Mouse (Mus musculus) layer of hippocampus, postnatal 10 days (tissue): ENCODE measurements around the gene Slc2a12. TPM values are rescaled to one million over a fixed set of nuclear protein-coding genes. Genes with fewer than 3 reads are reported as not detected.
A peak's percentile ranks its signal among the peaks of the same experiment; 100 is the strongest.

Experiments
- DNase-seq, 2 experiments: peaks; one replicate each; pipeline ENCODE4 v3.0.0; 2021; ENCODE audit warnings: low spot score in 2 of 2
- long read RNA-seq: library from polyadenylated mRNA; stranded (forward); transcript quantifications from one replicate; pipeline ENCODE4 v2.0.0, GENCODE M21; 2023
- total RNA-seq, 2 experiments: library from RNA; stranded (reverse); gene quantifications; 2 replicates each; pipeline ENCODE4 v1.2.3; 2021

The Slc2a12 gene
- total RNA-seq, result 1 to 10 TPM; 3.5 to 4.7 TPM
- long read RNA-seq, full-length matches to known transcripts, result 1 of 3 reads
- long read RNA-seq, partial matches to known transcripts, result 0 of 3 reads
- long read RNA-seq, other reads (novel, unspliced or antisense), result 2 of 3 reads

DNA sequence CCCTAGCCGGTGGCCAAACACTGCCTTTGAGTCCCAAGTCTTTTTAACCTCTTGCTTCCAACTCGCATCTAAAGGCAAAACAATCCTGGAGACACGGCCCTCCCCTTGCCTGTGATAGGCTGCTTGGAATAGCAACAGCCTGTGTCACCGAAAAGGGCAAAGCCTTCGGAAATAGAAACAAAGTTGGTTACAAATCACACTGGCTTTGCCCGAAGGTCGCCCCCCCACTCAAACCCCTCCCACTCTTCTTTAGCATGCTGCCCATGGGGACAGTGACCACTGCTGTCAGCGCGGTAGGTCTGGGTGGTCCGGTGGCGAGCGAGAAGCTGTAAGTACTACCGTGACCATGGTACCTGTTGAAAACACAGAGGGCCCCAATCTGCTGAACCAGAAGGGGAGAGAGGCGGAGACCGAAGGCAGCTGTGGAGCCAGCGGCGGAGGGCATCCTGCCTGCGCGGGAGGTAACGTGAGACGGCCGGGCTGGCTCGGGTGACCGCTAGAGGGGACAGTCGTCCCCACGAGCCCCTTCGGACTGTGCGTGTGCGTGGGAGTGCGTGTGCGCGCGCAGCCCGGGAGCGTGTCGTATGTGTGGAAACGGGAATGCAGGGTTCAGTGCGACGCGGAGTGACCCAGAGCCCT lies at the start of gene Slc2a12:
Slc2a12 (plus strand) TSS at position 159 of the 639 bp plus-strand sequence.
- peak; percentile 62 to 64 for DNase-seq

DNA sequence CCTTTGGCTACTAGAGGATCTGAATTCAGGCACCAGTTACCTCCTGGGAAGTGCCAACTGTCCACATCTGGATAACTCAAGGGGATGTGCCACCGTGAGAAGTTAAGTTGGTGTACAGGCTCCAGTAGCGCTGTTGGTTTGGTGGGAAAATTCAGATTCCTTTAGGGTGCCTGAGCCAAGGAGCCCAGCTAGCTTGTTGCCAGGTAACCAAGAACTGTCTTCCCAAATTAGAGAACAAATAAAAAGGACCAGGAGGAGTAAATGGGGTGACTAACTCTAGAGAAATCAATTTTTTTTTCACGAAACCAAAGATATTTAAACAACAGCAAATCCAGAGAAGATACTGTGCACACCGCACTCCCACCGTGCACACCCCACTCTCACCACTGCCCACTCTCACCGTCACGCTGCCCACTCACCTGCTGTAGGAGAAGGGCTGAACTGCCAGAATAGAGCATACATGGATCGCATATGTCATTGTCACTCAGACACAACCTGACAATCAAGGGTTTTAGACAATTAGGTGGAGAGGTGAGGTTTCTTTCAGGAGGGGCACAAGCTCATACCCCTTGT lies 45.8 kb upstream of the Slc2a12 start:
- no peak for DNase-seq

DNA sequence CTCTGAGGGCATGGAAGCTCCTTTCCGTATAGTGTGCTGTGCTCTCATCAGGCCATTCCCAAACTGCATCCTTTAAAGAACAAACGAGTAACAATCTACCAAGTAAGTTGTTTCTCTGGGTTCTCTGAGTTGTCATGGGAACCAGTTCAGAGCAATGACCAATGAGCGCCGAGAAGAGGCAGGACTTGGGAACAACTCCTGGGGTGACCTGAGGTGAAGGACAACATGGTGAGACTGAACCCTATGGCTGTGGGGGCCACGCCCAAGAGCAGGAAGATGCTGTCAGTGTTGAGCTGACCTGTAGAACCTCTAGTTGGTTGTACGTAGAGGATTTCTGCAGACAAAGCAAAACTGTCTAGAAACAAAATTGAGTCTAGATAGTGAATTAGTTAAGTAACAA lies 43.8 kb upstream of the Slc2a12 start:
- DNase-seq, result no peak

DNA sequence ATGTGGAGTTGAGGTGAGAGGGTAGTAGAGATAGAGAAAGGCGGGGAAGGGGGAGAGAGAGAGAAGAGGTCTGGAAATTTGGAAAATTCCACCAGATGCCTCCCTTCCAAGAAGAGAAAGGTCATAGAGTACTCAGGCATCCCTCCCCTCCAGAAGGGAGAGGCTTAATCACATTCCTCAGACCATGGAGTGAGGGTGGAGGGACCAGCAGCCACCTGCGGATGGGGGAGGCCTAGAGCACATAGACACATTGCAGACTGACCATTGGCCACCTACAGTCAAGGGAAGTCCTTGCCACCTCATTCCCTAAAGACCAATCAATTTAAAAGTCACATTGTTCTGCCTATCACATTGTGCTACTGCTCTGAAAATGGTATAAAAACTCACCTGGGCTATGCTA lies 40.0 kb upstream of the Slc2a12 start:
- DNase-seq, result no peak

DNA sequence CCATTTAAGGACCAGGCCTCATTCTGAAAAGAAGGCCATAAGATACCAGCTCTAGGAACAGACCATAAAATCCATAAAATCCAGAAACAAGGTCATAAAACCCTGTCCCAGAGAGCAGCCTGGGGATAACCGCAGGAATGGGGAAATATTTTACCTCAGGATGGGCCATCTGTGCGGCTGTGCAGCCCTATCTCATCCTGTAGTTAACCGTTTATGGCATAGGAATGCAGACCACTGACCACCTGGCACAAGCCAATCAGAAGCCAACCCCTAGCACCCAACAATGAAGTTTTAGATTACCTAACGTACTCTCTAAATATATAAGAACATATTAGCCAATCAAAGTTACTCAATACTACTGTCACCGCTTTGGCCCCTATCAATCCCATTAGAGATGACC lies 36.5 kb upstream of the Slc2a12 start:
- no peak for DNase-seq

DNA sequence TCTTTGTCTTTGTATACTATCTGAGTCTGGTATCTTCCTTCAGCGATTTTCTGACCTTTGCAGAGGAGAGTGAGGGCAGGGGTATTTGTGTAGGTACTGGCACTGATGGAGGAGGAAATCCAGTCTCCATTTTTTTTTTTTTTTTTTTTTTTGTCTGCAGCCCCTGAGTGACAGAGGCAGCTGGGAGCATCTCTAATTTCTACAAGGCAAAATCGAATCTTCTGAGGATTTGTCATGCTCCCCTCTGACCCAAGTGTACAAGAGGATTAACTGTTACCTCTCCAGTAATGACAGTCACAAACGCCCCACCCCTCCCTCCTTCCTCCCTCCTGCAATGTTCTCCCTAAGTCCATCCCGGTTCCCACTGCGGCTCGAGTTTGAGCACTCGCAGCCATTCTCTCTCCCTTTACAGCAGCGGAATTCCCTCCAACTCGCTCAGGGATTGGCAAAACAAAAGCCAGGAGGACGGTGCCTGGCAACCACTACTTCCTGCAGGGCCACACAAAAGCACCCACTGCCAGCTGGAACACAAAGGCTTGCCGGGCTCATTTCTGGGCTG lies 35.9 kb upstream of the Slc2a12 start:
- peak; percentile 53 to 62 for DNase-seq

DNA sequence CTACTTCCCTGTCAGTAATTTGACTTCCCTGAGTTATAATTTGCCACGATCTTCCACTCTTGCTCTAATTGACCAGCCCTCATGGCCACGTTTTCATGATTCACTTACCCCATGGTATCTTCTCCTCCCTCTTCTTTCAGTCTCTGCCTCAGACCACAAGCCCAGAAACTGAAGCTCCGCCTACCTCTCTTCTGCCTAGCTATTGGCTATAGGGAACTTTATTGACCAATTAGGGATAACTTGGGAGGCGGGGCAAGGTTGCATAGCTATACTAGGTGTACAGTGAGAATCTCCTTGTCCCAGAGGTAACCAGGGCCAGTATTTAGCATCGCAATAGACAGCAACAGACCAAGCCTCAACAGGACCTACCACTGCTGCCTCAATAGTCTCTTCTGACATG lies 31.5 kb upstream of the Slc2a12 start:
- no peak for DNase-seq

DNA sequence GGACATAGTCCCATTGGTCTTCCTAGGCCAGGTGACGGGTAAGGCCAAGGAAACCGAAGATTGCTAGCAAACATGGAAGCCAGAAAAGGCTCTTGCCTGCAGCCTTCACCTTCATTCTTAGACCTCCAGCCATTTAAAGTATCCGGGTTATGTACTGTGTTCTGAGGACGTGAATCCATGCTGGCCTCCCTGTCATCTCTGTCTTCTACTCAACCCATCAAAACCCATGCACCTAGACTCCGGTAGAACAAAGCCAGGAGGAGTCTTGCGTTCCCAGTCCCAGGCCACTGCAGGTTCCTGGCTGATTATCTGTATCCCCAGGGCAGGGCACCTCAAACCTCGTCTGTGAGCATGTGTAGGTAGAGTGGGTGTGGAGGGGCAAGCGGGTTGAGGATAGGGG lies 30.3 kb upstream of the Slc2a12 start:
- no peak for DNase-seq

DNA sequence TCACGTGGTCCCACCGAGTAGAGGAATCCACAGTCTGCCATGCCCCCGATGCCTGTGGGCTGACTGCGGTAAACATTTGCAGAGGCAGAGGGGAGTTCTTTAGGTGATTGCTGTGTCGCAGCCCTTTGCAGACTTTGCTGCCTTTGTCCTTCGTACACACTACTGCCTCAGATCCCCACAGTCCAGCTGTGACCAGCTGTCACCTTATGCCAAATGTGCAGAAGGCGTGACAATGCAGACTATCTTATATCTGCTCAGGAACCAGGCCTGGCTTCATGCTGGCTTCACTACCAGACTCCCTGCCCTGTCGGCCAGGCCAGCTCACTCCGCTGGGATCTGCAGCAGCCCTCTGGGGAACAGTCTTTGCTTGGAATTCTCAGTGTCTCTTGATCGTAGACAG lies 29.5 kb upstream of the Slc2a12 start:
- DNase-seq, result no peak

DNA sequence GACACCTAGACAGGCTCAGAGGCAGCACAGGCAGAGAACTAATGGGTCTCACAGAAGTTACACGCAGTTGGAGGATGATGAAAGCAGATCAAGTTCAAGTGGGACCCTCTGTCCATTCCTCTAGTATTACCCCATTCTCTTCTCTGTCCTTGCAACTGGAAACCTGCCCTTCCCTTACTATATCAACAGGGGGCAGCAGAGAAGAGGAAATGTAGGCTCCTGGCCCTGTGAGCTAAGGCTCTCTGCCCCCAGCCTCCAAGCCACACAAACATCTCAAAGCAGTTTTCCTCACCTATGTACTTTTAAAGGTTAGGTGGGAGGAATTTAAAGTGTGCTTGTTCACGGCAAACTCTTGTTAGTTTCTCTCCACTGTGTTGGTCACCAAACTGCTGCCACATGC lies 26.0 kb upstream of the Slc2a12 start:
- peak; percentile 27 to 43 for DNase-seq

DNA sequence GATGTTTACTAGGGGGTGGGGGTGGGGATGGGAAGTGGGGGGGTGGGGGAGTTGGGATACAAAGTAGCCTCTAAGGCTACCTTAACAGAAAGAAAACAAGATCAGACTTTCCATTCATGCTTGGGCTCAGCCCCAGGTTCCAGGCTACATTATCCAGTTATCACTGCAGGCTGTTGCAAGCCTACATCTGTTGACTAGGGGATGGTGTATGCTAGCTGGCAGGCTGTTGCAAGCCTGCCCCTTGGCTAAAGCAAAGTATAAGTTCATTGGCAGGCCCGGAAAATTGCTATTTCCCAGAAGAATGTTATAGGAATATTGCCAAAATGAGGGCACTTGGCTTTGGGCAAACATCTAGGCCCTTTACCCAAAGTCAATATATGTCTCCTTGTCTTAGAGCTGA lies 16.0 kb upstream of the Slc2a12 start:
- DNase-seq, result no peak

DNA sequence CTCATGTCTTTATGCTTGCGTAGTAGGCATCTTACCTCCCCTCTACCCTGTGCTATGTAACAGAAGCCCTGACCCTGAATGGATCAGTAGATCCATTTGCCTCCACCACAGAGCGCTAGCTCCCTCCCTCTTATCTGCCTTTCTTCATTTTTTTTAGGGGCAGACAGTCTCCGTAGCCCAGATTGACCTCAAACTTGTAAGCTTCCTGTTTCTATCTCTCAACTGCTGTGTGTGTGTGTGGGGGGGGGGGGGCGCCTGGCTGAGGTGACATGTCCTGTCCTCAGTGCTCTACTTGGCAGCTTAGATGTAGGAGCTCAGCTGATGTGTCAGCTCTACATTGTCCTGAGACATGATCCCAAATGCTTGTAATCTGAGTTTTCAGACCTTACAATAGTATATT lies 13.7 kb upstream of the Slc2a12 start:
- no peak for DNase-seq

DNA sequence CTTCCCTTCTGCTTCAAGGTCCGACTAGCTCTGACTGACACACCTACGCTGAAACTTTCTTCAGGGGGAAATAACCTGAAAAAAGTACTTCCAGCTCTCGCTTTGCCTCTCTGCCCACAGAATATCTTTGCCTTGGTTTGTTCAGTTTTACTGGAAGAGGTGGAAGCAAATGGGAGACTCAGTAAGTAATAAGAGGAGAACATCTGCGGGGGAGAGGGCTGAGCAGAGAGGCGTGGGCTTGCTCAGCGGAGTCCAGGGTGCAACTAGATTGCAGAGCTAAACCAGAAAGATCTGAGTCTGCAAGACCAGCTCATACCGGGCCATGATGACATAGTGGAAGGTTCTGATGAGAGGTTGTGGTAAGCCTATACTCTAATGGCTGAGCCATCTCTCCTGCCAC lies 13.3 kb upstream of the Slc2a12 start:
- DNase-seq, result no peak

DNA sequence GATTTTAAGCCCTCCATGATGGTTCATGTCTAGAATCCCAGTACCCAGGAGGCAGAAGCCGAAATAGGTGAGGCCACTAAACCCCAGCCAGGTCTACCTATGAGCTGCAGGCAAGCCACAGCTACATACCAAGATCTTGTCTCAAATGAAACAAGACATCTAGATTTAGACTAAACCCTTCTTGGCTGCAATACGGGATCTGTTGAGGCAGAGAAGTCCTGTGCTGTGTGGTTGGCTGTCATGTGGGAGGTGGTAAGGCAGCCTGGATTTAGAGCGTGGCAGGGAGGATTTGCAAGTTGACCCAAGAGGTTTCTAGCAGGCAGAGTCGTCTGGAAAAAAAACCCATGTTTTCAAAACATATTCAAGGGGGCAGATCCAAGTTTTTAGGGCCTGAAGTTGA lies 12.9 kb upstream of the Slc2a12 start:
- no peak for DNase-seq

DNA sequence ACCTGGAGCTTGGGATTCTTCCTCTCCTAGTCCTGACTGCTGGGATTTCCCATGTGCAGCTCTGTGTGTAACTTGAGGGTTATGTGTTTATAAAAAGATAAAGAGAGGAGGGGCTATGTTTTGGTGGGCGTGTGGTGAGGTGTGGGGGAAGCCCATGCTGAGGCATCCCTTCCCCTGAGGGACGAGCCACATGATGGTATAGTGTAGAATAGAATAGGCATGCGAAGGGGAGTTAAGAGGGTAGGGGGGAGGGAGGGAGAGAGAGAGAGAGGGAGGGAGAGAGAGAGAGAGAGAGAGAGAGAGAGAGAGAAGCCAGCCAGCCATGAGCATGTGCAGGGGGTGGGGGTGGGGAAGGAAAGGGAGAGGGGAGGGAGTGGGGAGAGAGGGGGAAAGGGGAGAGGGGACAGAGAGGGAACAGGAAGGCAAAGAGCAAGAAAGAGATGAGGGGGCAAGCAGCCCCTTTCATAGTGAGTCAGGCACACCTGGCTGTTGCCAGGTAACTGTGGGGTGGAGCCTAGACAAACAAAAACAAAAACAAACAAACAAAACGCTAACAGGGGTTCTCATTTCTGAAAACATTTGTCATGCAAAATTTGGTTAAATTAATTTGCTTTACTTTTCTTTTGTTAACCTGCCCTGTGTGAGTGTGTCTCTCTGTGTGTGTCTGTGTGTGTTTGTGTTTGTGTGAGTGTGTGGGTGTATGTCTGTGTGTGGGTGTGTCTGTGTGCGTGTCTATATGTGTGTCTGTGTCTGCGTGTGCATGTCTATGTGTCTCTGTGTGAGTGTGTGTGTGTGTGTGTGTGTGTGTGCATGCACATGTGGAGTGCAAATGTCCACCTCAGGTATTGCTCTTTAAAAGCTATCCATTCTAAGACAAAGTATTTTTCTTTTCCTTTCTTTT lies 11.2 kb upstream of the Slc2a12 start:
- DNase-seq, result no peak

DNA sequence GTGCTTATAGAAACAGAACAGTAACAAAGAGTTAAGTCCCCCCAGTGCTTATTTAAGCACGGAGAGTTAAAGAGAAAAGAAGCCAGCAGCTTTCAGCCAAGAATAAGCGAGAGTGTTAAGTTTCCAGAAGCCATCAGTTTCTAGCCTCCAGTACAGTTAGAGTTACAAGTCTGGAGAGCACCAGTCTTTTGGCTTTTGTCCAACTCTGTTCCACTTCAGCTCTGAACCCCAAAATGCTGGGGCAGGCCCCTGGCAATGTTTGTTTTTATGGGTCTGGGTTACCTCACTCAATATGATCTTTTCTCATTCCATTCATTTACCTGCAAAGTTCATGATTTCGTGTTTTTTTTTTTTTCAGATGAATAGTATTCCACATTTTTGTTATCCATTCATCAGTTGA lies 7.6 kb upstream of the Slc2a12 start:
- no peak for DNase-seq

DNA sequence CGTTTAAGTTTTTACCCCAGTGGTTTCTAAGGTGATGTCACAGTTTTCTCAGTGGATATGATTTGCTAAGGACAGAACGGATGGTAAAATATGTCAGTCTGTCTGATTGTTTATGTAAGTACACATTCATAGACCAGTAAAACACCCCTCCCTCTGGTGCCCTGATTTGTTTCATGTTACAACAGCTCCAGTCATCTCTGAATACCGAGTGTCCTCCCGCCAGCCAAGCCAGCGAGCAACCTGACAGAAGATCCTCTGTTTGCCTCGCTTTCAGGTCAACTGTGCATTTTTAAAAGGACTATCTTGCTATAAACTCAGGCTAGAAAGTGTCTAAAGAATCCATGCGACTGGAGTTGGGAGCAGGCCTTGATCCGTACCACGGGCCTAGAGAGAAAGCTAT lies 640 bp upstream of the Slc2a12 start:
- DNase-seq, result peak; percentile 16 to 28

DNA sequence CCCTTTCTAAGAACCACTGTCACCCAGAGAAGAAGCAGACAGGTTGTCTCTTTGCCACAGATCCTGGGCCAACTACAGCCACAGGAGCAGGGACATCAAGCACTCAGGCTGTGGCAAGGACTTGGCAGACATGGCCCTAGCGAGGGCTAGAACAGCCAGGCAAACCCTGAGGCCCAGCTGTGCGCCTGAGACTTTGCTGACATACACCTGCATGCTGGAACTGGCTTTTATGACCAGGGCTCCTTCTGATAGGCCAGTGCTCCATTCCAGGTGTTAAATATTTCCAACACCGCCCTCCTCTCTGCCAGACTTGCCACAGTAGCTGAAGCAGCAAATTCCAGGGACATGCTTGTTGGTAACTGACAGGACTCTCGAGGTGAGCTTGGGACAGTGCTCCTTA lies 3.9 kb downstream of the Slc2a12 start:
- DNase-seq, result no peak

DNA sequence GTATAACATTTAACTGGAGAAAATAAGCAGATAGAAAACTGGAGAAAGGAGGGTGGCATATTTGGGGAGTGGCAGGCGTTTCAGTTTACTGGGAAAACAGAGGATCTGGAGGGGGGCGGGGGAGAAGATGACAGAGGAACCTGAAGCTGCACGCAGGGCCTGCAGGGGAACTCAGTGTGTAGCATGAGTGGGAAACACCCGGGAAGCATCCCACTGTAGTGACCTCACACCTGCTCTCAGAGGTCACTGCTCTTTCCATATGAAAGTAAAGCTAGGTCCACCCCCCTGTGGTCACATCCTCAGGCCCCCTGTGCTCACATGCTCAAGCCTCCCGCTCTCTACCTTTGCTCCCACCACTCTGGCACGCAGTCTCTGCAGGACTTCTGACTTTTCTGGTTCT lies 9.0 kb downstream of the Slc2a12 start:
- DNase-seq, result no peak

DNA sequence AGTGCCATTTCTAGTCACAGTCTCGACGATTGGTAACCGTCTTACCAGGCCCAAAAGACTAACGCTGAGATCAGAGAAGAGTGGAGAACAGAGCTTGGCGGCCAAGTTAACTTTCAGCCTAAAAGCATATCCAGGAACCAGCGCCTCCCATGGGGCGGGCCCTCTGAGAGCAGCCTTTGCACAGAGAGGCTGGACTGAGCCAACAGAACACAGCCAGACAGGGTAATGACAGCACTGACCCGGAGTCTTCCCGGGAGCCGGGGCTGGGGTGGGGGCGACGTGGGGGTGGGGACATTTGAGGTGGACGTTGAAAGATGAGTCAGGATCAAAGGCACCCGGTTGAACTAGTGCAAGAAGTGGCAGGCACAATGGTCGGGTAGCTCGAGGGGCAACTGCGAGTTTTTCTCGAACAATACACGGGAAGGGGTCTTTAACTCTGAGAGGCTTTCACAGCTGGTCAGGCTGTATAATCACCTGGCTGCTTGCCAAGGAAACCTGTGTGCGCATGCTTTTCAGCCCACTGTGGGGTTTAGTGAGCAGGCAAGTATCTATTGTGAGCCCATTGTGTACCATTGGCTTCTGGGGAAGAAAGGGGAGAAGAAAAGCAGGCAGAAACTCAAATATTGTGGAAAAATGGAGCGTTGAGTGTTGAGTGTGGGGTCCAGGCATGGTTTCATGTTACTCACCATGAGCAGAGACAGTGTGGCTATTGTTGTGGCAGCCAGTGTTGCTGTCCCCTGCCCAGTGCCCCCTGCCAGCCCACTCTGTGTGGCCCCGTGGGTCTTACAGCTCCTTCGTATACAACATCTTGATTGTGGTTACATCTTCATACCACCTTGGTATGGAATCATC lies 13.9 kb downstream of the Slc2a12 start:
- no peak for DNase-seq

DNA sequence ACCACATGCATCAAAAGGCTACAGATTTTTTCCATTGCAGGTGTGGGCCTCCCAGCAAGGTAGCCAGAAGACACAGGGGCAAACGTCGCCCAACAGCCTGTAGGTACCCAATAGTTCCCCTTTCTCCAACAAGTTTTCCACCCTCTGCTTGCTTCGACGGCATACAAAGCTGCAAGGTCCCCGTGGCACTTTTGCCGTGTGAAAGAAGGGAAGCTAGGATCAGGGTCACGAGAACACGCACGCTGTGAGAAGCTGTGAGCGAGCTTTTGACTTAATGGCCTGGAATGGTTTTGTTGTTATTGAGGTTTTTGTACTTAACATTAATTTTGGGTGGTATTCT lies 14.5 kb downstream of the Slc2a12 start:
- DNase-seq, result no peak
